Mouse (Mus musculus): ENCODE results near the gene Sectm1b. TPM values are rescaled to one million over a fixed set of nuclear protein-coding genes. Genes with fewer than 3 reads are reported as not detected.
"Not testable (repeated sequence)": the region's sequence is repeated elsewhere in the genome, so short reads cannot be mapped to it uniquely, and the experiment has no call there.

Gene Sectm1b
- polyA plus RNA-seq, 1 experiment from 2014 or later, result not detected

DNA sequence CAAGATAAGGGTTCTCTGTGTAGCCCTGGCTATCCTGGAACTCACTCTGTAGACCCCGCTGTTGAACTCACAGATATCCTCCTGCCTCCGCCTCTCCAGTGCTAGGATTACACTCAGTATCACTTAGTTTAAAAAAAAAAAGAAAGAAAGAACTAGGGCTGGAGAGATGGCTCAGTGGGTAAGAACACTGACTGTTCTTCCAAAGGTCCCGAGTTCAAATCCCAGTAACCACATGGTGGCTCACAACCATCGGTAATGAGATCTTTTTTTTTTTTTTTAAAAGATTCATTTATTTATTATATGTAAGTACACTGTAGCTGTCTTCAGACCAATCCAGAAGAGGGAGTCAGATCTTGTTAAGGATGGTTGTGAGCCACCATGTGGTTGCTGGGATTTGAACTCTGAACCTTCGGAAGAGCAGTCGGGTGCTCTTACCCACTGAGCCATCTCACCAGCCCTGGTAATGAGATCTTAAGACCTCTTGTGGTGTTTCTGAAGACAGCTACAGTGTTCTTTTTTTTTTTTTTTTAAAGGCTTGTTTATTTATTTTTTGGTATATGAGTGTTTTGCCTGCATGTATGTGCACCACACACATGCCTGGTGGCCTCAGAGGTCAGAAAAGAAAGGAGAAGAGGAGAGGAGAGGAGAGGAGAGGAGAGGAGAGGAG is 2.8 kb downstream of the Sectm1b start:
- not testable (repeated sequence) for H3K9ac ChIP-seq (ENCODE audit: low read depth, low read length); H3K27ac ChIP-seq (ENCODE audit: low read depth, low read length); H3K4me3 ChIP-seq (ENCODE audit: low read depth, low read length); H3K4me1 ChIP-seq (replicated peaks; ENCODE audit: control insufficient read depth, insufficient read depth, low read length); H3K4me2 ChIP-seq; ATAC-seq (replicated peaks; ENCODE audit: low FRiP score); H3K27me3 ChIP-seq (replicated peaks; ENCODE audit: control insufficient read depth, insufficient read depth, low read length); H3K36me3 ChIP-seq (ENCODE audit: control insufficient read depth, insufficient read depth, low read length); DNase-seq (ENCODE audit: low spot score); H3K9me3 ChIP-seq (ENCODE audit: control insufficient read depth, low read length)
- WGBS, result 90% methylated on average over 6 of the region's 6 CpGs

GRCm38 (mm10) chr11:121059471-121059870 is 3.9 kb downstream of the Sectm1b start:
- H3K36me3 ChIP-seq (ENCODE audit: control insufficient read depth, insufficient read depth, low read length), result no peaks in the 10 kb centered on the region
- ATAC-seq (replicated peaks; ENCODE audit: low FRiP score) (no peak), DNase-seq (ENCODE audit: low spot score) (no peak)
- 77% methylated on average over 4 of the region's 4 CpGs for WGBS
- H3K27ac ChIP-seq (ENCODE audit: low read depth, low read length), result no peak overlapping the region
- H3K9me3 ChIP-seq (ENCODE audit: control insufficient read depth, low read length), result no peaks in the 10 kb centered on the region
- H3K4me1 ChIP-seq (replicated peaks; ENCODE audit: control insufficient read depth, insufficient read depth, low read length), result no peaks in the 10 kb centered on the region; the same call in 1 of the 2 replicates
- H3K4me3 ChIP-seq (ENCODE audit: low read depth, low read length), result no peak overlapping the region
- H3K27me3 ChIP-seq (replicated peaks; ENCODE audit: control insufficient read depth, insufficient read depth, low read length), result no peaks in the 10 kb centered on the region
- H3K9ac ChIP-seq (ENCODE audit: low read depth, low read length), result no peak overlapping the region
- H3K4me2 ChIP-seq, result no peak overlapping the region

DNA sequence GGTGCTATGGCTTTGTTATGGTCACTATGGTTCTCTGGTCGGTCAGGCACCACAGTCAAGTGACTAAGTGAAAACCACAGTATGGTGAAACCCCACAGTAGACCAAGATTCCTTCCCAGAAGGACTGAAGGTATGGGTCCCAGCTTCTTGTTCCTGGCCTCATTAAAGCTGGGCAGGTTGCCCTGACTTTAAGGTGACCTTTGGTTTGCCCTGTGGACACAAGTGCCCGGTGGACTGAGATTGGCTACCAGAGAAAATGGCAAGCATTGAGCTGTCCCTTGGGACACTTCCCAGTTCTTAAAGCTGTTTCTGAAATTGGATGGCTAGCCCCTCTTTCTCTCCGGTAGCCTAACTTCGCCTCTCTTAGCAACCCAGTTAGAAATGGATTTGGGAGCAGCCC is 4.4 kb downstream of the Sectm1b start:
- Histone ChIP-seq H3K9me3 (ENCODE audit: control insufficient read depth, low read length) (no peaks in the 10 kb centered on the region), H3K27ac (ENCODE audit: low read depth, low read length) (no peak overlapping the region), H3K9ac (ENCODE audit: low read depth, low read length) (no peak overlapping the region), H3K36me3 (ENCODE audit: control insufficient read depth, insufficient read depth, low read length) (no peaks in the 10 kb centered on the region), H3K4me3 (ENCODE audit: low read depth, low read length) (no peak overlapping the region), H3K27me3 (replicated peaks; ENCODE audit: control insufficient read depth, insufficient read depth, low read length) (no peaks in the 10 kb centered on the region), H3K4me2 (no peak overlapping the region), H3K4me1 (replicated peaks; ENCODE audit: control insufficient read depth, insufficient read depth, low read length) (no peaks in the 10 kb centered on the region; the same call in 1 of the 2 replicates)
- WGBS, result 89% methylated on average over 4 of the region's 4 CpGs
- ATAC-seq (replicated peaks; ENCODE audit: low FRiP score) (no peak), DNase-seq (ENCODE audit: low spot score) (no peak)

DNA sequence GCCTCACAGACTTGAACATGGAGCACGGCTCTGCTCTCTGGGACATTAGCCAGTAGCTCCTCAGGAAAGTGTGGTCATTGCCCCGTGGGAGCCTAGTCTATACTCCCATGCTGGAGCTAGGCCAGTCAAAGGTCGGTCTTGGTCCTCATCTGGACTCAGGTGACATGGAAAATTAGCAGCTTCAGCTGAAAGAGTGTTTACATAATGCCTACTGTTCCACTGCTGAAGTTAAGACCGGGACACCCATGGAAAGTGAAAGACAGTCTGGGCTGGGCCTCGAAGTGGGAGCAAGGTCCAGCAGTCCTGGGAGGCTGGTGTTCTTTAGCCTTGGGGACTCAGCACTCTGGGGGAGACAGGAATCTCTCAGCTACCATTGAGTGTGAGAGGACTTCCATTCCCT is 5.2 kb downstream of the Sectm1b start:
- H3K4me2 ChIP-seq, result no peak overlapping the region
- ATAC-seq (replicated peaks; ENCODE audit: low FRiP score) (no peak), DNase-seq (ENCODE audit: low spot score) (no peak)
- no peaks in the 10 kb centered on the region for H3K9me3 ChIP-seq (ENCODE audit: control insufficient read depth, low read length)
- H3K9ac ChIP-seq (ENCODE audit: low read depth, low read length), result no peak overlapping the region
- no peaks in the 10 kb centered on the region; the same call in 1 of the 2 replicates for H3K4me1 ChIP-seq (replicated peaks; ENCODE audit: control insufficient read depth, insufficient read depth, low read length)
- no peak overlapping the region for H3K27ac ChIP-seq (ENCODE audit: low read depth, low read length)
- H3K27me3 ChIP-seq (replicated peaks; ENCODE audit: control insufficient read depth, insufficient read depth, low read length), result no peaks in the 10 kb centered on the region
- H3K4me3 ChIP-seq (ENCODE audit: low read depth, low read length), result no peak overlapping the region
- H3K36me3 ChIP-seq (ENCODE audit: control insufficient read depth, insufficient read depth, low read length), result no peaks in the 10 kb centered on the region
- 77% methylated on average over 5 of the region's 5 CpGs for WGBS

DNA sequence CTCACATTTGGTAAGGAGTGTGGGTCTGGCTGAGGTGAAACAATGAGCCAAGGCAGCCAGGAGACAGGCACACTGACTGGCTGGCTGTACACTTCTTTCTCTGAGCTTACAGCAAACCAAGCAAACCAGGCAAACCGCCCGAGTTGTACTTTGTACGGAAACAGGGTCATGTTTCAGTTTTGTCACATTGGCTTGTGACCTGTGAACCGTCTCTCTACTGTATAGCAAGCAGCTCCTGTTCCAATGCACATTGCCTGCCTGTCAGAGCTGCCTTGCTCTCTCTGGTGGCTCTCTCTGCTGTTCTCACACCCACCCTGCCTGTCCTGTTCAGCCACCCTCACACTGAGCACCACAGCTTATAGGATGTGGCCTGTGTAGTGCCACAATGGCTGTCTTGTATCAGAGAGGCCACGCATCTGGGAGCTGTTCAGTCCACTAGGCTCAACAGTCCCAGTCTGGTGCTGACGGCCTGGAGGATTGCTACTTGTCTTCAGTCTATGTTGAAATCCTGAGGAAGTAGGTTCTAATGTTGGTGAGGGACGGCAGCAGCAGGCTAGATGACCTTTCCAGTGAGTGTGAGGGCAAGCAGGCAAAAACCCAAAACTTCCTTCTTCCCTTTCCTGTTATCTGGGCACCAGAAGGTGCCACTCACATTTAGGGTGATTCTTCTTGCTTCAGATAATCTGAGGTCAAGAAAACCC is 6.7 kb downstream of the Sectm1b start:
- H3K9me3 ChIP-seq (ENCODE audit: control insufficient read depth, low read length), result no peaks in the 10 kb centered on the region
- no peaks in the 10 kb centered on the region for H3K27me3 ChIP-seq (replicated peaks; ENCODE audit: control insufficient read depth, insufficient read depth, low read length)
- no peaks in the 10 kb centered on the region; the same call in 1 of the 2 replicates for H3K4me1 ChIP-seq (replicated peaks; ENCODE audit: control insufficient read depth, insufficient read depth, low read length)
- H3K27ac ChIP-seq (ENCODE audit: low read depth, low read length), result peak overlapping the region; percentile 57
- 54% methylated on average over 7 of the region's 7 CpGs for WGBS
- H3K36me3 ChIP-seq (ENCODE audit: control insufficient read depth, insufficient read depth, low read length), result no peaks in the 10 kb centered on the region
- no peak overlapping the region for H3K9ac ChIP-seq (ENCODE audit: low read depth, low read length)
- no peak overlapping the region for H3K4me3 ChIP-seq (ENCODE audit: low read depth, low read length)
- 0 out of 2 replicates have a peak overlapping the region, but pooled peaks have one; percentile 7 for H3K4me2 ChIP-seq
- ATAC-seq (replicated peaks; ENCODE audit: low FRiP score), result peak; percentile 43
- no peak for DNase-seq (ENCODE audit: low spot score)

- DNase-seq (ENCODE audit: low spot score), result peak; percentile 68
- no peaks in the 10 kb centered on the region for H3K36me3 ChIP-seq (ENCODE audit: control insufficient read depth, insufficient read depth, low read length)
- H3K4me2 ChIP-seq, result no peak overlapping the region
- no peak overlapping the region for H3K4me3 ChIP-seq (ENCODE audit: low read depth, low read length)
- no peak overlapping the region for H3K9ac ChIP-seq (ENCODE audit: low read depth, low read length)
- no peaks in the 10 kb centered on the region for H3K9me3 ChIP-seq (ENCODE audit: control insufficient read depth, low read length)
- H3K4me1 ChIP-seq (replicated peaks; ENCODE audit: control insufficient read depth, insufficient read depth, low read length), result no peaks in the 10 kb centered on the region; the same call in 1 of the 2 replicates
- no peak for ATAC-seq (replicated peaks; ENCODE audit: low FRiP score)
- H3K27ac ChIP-seq (ENCODE audit: low read depth, low read length), result no peak overlapping the region
- H3K27me3 ChIP-seq (replicated peaks; ENCODE audit: control insufficient read depth, insufficient read depth, low read length), result no peaks in the 10 kb centered on the region
- WGBS, result 13% methylated on average over 8 of the region's 8 CpGs
Observed at GRCm38 (mm10) chr11:121053536-121053935, 9.8 kb downstream of the Sectm1b start.

DNA sequence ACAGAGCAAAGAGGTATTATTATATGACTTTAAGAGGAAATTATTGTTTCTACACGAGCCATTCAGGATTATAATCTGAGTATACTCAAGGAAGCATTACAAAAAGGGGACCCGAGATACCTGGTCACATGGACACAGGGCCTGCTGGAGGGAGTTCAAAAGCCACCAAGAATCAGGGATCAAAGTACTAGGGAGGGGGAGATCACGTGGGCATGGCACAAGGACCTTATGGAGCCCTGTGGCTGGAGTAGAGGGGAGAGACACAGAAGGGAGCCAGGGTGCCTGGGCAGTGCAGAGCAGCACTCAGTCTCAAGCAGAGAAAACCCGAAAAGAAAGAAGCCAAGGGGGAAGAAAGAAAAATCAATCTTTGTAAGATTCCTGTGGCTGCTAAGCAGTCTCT is 11.0 kb downstream of the Sectm1b start:
- 69% methylated on average over 4 of the region's 4 CpGs for WGBS
- no peaks in the 10 kb centered on the region for H3K36me3 ChIP-seq (ENCODE audit: control insufficient read depth, insufficient read depth, low read length)
- no peak overlapping the region for H3K27ac ChIP-seq (ENCODE audit: low read depth, low read length)
- DNase-seq (ENCODE audit: low spot score), result no peak
- H3K4me1 ChIP-seq (replicated peaks; ENCODE audit: control insufficient read depth, insufficient read depth, low read length), result no peaks in the 10 kb centered on the region; the same call in 1 of the 2 replicates
- H3K27me3 ChIP-seq (replicated peaks; ENCODE audit: control insufficient read depth, insufficient read depth, low read length), result no peaks in the 10 kb centered on the region
- ATAC-seq (replicated peaks; ENCODE audit: low FRiP score), result no peak
- H3K9me3 ChIP-seq (ENCODE audit: control insufficient read depth, low read length), result no peaks in the 10 kb centered on the region
- no peak overlapping the region for H3K9ac ChIP-seq (ENCODE audit: low read depth, low read length)
- H3K4me2 ChIP-seq, result no peak overlapping the region
- H3K4me3 ChIP-seq (ENCODE audit: low read depth, low read length), result no peak overlapping the region

DNA sequence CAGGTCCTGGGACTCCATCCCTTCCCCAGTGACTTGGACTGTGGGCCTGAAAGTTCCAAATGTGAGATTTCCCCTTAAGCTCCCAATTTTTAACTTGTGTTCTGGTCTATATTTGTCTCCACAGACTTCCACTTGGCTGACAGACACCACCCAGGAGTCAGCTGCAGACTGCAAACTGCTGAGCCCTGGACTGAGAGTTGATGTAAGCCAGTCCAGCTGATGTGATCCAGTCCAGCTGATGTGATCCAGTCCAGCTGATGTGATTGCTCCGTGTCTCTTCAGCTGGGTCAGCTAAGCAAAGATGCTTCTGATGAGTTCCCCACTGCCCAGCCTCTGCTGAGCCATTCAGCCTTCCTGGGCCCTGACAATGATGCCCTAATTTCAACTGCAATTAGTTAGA is 11.6 kb downstream of the Sectm1b start:
- 50% methylated on average over 1 of the region's 1 CpGs for WGBS
- ATAC-seq (replicated peaks; ENCODE audit: low FRiP score) (no peak), DNase-seq (ENCODE audit: low spot score) (no peak)
- Histone ChIP-seq H3K36me3 (ENCODE audit: control insufficient read depth, insufficient read depth, low read length) (no peaks in the 10 kb centered on the region), H3K27me3 (replicated peaks; ENCODE audit: control insufficient read depth, insufficient read depth, low read length) (no peaks in the 10 kb centered on the region), H3K4me2 (no peak overlapping the region), H3K4me3 (ENCODE audit: low read depth, low read length) (no peak overlapping the region), H3K9me3 (ENCODE audit: control insufficient read depth, low read length) (no peaks in the 10 kb centered on the region), H3K9ac (ENCODE audit: low read depth, low read length) (no peak overlapping the region), H3K4me1 (replicated peaks; ENCODE audit: control insufficient read depth, insufficient read depth, low read length) (no peaks in the 10 kb centered on the region; the same call in 1 of the 2 replicates), H3K27ac (ENCODE audit: low read depth, low read length) (no peak overlapping the region)

GRCm38 (mm10) chr11:121049840-121050239 is 13.5 kb downstream of the Sectm1b start:
- Histone ChIP-seq H3K4me1 (replicated peaks; ENCODE audit: control insufficient read depth, insufficient read depth, low read length) (no peaks in the 10 kb centered on the region; the same call in 1 of the 2 replicates), H3K4me3 (ENCODE audit: low read depth, low read length) (no peak overlapping the region), H3K36me3 (ENCODE audit: control insufficient read depth, insufficient read depth, low read length) (no peaks in the 10 kb centered on the region), H3K27me3 (replicated peaks; ENCODE audit: control insufficient read depth, insufficient read depth, low read length) (no peaks in the 10 kb centered on the region), H3K9ac (ENCODE audit: low read depth, low read length) (no peak overlapping the region), H3K4me2 (no peak overlapping the region), H3K27ac (ENCODE audit: low read depth, low read length) (no peak overlapping the region), H3K9me3 (ENCODE audit: control insufficient read depth, low read length) (no peaks in the 10 kb centered on the region)
- ATAC-seq (replicated peaks; ENCODE audit: low FRiP score) (no peak), DNase-seq (ENCODE audit: low spot score) (no peak)
- WGBS, result 77% methylated on average over 1 of the region's 1 CpGs
